Mouse (Mus musculus): ENCODE data around the gene Psmc5. TPM values are rescaled to one million over a fixed set of nuclear protein-coding genes. Genes with fewer than 3 reads are reported as not detected.

The Psmc5 gene
- polyA plus RNA-seq, 1 experiment from 2014 or later: 324 TPM

Other genes starting within 250 kb of the Psmc5 start
- 0.50 and 0.56 TPM in 2 replicates for gene Kcnh6, start 248.0 kb upstream of the Psmc5 start, polyA plus RNA-seq (2016; fragmentation: Nextera tagmentation; extraction: Ambion mirVana)
- 122 and 126 TPM in 2 replicates for gene Dcaf7, start 219.3 kb upstream of the Psmc5 start, polyA plus RNA-seq (2016; fragmentation: Nextera tagmentation; extraction: Ambion mirVana)
- gene Taco1, start 190.1 kb upstream of the Psmc5 start, polyA plus RNA-seq (2016; fragmentation: Nextera tagmentation; extraction: Ambion mirVana): 9.8 and 10.4 TPM in 2 replicates
- gene Map3k3, start 171.5 kb upstream of the Psmc5 start, polyA plus RNA-seq (2016; fragmentation: Nextera tagmentation; extraction: Ambion mirVana): 25.4 and 25.8 TPM in 2 replicates
- 0.78 TPM in 1 of 2 replicates, not detected in the other for gene Gm10840, start 95.3 kb upstream of the Psmc5 start, polyA plus RNA-seq (2016; fragmentation: Nextera tagmentation; extraction: Ambion mirVana)
- 278 and 309 TPM in 2 replicates for gene Limd2, start 95.3 kb upstream of the Psmc5 start, polyA plus RNA-seq (2016; fragmentation: Nextera tagmentation; extraction: Ambion mirVana)
- gene Strada, start 54.0 kb upstream of the Psmc5 start, polyA plus RNA-seq (2016; fragmentation: Nextera tagmentation; extraction: Ambion mirVana): 33.6 and 40.9 TPM in 2 replicates
- gene Ccdc47, start 39.8 kb upstream of the Psmc5 start, polyA plus RNA-seq (2016; fragmentation: Nextera tagmentation; extraction: Ambion mirVana): 79.2 and 85.9 TPM in 2 replicates
- 113 and 120 TPM in 2 replicates for gene Ddx42, start 39.2 kb upstream of the Psmc5 start, polyA plus RNA-seq (2016; fragmentation: Nextera tagmentation; extraction: Ambion mirVana)
- gene Ftsj3, start 75 bp upstream of the Psmc5 start, polyA plus RNA-seq (2016; fragmentation: Nextera tagmentation; extraction: Ambion mirVana): 56.5 and 58.0 TPM in 2 replicates
- 23.9 and 24.1 TPM in 2 replicates for gene Smarcd2, start 16.8 kb downstream of the Psmc5 start, polyA plus RNA-seq (2016; fragmentation: Nextera tagmentation; extraction: Ambion mirVana)
- 0.17 and 0.24 TPM in 2 replicates for gene Tcam1, start 20.5 kb downstream of the Psmc5 start, polyA plus RNA-seq (2016; fragmentation: Nextera tagmentation; extraction: Ambion mirVana)
- gene Gh, start 45.7 kb downstream of the Psmc5 start, polyA plus RNA-seq (2016; fragmentation: Nextera tagmentation; extraction: Ambion mirVana): not detected in 2 replicates
- gene Cd79b, start 58.6 kb downstream of the Psmc5 start, polyA plus RNA-seq (2016; fragmentation: Nextera tagmentation; extraction: Ambion mirVana): 0.76 and 1.0 TPM in 2 replicates
- not detected in 2 replicates for gene Scn4a, start 97.1 kb downstream of the Psmc5 start, polyA plus RNA-seq (2016; fragmentation: Nextera tagmentation; extraction: Ambion mirVana)
- not detected in 2 replicates for gene Prr29, start 109.3 kb downstream of the Psmc5 start, polyA plus RNA-seq (2016; fragmentation: Nextera tagmentation; extraction: Ambion mirVana)
- gene Icam2, start 131.9 kb downstream of the Psmc5 start, polyA plus RNA-seq (2016; fragmentation: Nextera tagmentation; extraction: Ambion mirVana): 8.7 and 12.5 TPM in 2 replicates
- gene Ern1, start 231.7 kb downstream of the Psmc5 start, polyA plus RNA-seq (2016; fragmentation: Nextera tagmentation; extraction: Ambion mirVana): 6.6 and 8.0 TPM in 2 replicates

Data from midbrain, embryonic 12.5 days (tissue).